Mouse (Mus musculus) midbrain, postnatal 0 days (tissue): ENCODE results near the gene Tns1. TPM values are rescaled to one million over a fixed set of nuclear protein-coding genes. Genes with fewer than 3 reads are reported as not detected.

Source experiments
- ATAC-seq: fragments of 200-750 bp; cut with Nextera tagmentation; 2 replicates; pipeline ENCODE4 v1.8.0; 2017; ENCODE audit warnings: moderate number of reproducible peaks, mild to moderate bottlenecking, moderate TSS enrichment, moderate library complexity; ENCODE audit not compliant: low FRiP score
- DNase-seq: peaks from one replicate; pipeline ENCODE4 v3.0.0-alpha.2; 2015; ENCODE audit warnings: low spot score
- H3K27ac ChIP-seq: fragments of 300-500 bp; sonication (generic); 2 replicates; pipeline ENCODE4 v1.5.1; 2014; ENCODE audit warnings: low read depth, mild to moderate bottlenecking, low read length, mixed read lengths
- H3K27me3 ChIP-seq: fragments of 300-500 bp; sonication (generic); 2 replicates; pipeline ENCODE4 v1.6.1; 2014; ENCODE audit warnings: low read length, control low read depth, mixed read lengths; ENCODE audit not compliant: insufficient read depth
- H3K36me3 ChIP-seq: fragments of 300-500 bp; sonication (generic); 2 replicates; pipeline ENCODE4 v1.6.1; 2014; ENCODE audit warnings: low read length, control low read depth, mixed read lengths; ENCODE audit not compliant: insufficient read depth
- H3K4me1 ChIP-seq: fragments of 300-500 bp; sonication (generic); 2 replicates; pipeline ENCODE4 v1.6.1; 2014; ENCODE audit warnings: mild to moderate bottlenecking, control low read depth, antibody characterized with exemption, low read length, mixed read lengths; ENCODE audit not compliant: insufficient read depth
- H3K4me2 ChIP-seq: fragments of 300-500 bp; sonication (generic); 2 replicates; pipeline ENCODE4 v1.6.1; 2014; ENCODE audit warnings: low read depth, mild to moderate bottlenecking, low read length, mixed read lengths; ENCODE audit not compliant: poor library complexity, severe bottlenecking
- H3K4me3 ChIP-seq: fragments of 300-500 bp; sonication (generic); 2 replicates; pipeline ENCODE4 v1.5.1; 2014; ENCODE audit warnings: low read depth, mild to moderate bottlenecking, low read length, moderate library complexity
- H3K9ac ChIP-seq: fragments of 300-500 bp; sonication (generic); replicated peaks from 2 replicates; pipeline ENCODE4 v1.6.1; 2014; ENCODE audit warnings: mild to moderate bottlenecking, low read length, moderate library complexity, mixed read lengths; ENCODE audit not compliant: poor library complexity, severe bottlenecking
- H3K9me3 ChIP-seq: fragments of 300-500 bp; sonication (generic); 2 replicates; pipeline ENCODE4 v1.6.1; 2016; ENCODE audit warnings: low read length, control low read depth
- CTCF ChIP-seq: IDR thresholded peaks from 2 replicates; pipeline ENCODE4 v1.5.1; 2016; ENCODE audit warnings: antibody characterized with exemption, mild to moderate bottlenecking
- WGBS: fragments of 180-500 bp; shearing (Covaris S2); extraction: QIAGEN DNeasy Blood & Tissue Kit; methylation state at CpG from one replicate; pipeline ENCODE4 v1.1.7; 2014; 5-methylcytosine and 5-hydroxymethylcytosine counted together
- polyA plus RNA-seq: library from polyadenylated mRNA; unstranded; fragments of >200 nt; fragmentation: Nextera tagmentation; extraction: Ambion mirVana; gene quantifications from 2 replicates; pipeline ENCODE4 v1.2.1, GENCODE M21; 2015
- total RNA-seq: library from RNA; depleted of rRNA; stranded (reverse); fragments of >200 nt; gene quantifications from 2 replicates; pipeline ENCODE4 v1.2.3, GENCODE M21; 2014

Gene Tns1
- total and polyA plus RNA-seq, 2 experiments from 2014 or later: 9.8 to 31.5 TPM

DNA sequence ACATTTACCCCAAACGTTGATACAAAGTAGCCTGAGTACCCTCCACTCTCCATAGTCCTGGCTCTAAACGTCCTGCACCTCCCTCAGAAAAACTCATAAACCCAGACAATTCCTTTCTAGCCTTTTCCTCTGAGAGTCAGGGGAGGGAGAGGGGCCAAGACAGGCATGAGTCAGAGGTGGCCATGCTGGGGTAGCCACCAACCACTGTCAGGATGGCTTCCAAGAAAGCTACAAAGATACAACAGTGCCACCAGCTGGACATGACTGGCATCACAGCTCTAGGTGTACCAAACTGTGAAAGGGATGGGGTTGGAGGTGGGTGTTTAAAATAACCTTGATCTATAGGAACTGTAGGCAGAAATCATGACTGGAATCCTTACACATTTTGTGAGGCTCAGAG, 128.0 kb downstream of the Tns1 start:
- Histone ChIP-seq H3K9me3 (no peaks in the 10 kb centered on the region), H3K4me2 (no peak overlapping the region), H3K4me3 (no peak overlapping the region), H3K36me3 (no peaks in the 10 kb centered on the region), H3K9ac (no peak overlapping the region), H3K4me1 (no peaks in the 10 kb centered on the region), H3K27ac (no peak overlapping the region), H3K27me3 (no peaks in the 10 kb centered on the region)
- WGBS: 58% methylated on average over 2 of the region's 2 CpGs
- DNase-seq: peak; percentile 72
- no peak for ATAC-seq
- TF ChIP-seq CTCF: peak; percentile 76

DNA sequence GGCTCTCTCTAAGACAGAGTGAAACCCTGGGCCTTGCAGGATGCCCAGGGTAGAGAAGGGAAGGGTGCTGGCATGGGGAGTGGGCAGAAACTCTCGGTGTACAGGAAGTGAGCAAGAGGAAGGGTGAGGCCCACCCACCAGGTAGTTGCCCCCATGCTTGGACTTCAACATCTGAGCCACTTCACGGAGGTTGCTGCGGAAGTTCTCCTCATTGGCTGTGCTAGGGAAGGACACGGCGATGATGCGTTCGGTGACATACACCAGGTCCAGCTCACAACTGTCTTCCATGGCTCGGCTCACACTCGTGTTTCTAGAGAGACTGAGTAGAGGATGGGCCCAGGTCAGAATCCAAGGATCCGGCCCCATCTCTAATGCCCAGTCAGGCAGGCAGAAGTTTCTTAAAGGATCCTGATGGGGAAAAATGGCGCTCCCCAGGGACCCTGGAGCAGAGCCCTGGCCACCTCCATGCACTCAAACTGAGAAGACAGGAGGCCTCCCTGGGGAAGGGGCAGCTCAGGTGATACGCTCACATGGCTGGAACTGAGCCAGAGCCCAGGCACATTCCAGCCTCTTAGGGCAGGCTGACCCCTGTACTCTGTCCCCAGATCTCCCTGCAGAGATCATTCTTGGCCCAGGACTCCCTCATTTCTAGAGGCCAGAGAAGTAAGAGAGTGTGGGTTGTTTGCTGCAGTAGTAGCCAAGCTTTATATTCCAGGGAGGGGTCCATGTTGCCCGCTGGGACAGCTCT, 129.0 kb downstream of the Tns1 start:
- DNase-seq: no peak
- WGBS: 87% methylated on average over 13 of the region's 13 CpGs
- H3K9me3 ChIP-seq: no peaks in the 10 kb centered on the region
- H3K4me3 ChIP-seq: no peak overlapping the region
- no peak for ATAC-seq
- TF ChIP-seq CTCF: no peak
- H3K9ac ChIP-seq: no peak overlapping the region
- no peaks in the 10 kb centered on the region for H3K4me1 ChIP-seq
- no peaks in the 10 kb centered on the region for H3K27me3 ChIP-seq
- no peak overlapping the region for H3K4me2 ChIP-seq
- no peaks in the 10 kb centered on the region for H3K36me3 ChIP-seq
- H3K27ac ChIP-seq: no peak overlapping the region

DNA sequence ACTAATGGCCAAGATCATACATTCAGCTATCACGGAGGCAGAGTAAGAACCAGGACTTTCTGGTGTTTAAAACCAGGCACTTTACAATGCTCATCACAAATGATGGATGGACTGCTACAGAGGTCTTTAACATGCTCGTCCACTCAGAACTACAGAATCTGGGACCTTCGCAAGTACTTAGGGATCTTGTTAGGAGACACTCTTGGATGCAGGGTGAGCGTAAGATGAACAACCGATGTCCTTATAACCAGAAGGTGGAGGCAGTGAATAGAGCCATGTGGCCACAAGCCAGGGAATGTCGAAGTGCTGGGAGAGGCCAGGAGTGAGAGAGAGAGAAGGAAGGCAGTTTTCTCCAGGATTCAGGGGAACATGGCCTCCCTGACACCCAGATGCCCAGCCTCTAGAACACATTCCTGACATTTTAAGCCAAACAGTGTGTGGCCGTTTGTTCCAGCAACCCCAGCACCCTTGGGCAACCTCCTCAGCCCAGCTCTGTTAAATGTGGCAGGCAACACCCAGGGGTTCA, 130.3 kb downstream of the Tns1 start:
- ATAC-seq: no peak
- H3K4me3 ChIP-seq: no peak overlapping the region
- no peak overlapping the region for H3K9ac ChIP-seq
- no peak for TF ChIP-seq CTCF
- no peak for DNase-seq
- H3K36me3 ChIP-seq: no peaks in the 10 kb centered on the region
- no peak overlapping the region for H3K4me2 ChIP-seq
- WGBS: 83% methylated on average over 7 of the region's 7 CpGs
- no peaks in the 10 kb centered on the region for H3K4me1 ChIP-seq
- no peaks in the 10 kb centered on the region for H3K9me3 ChIP-seq
- H3K27me3 ChIP-seq: no peaks in the 10 kb centered on the region
- no peak overlapping the region for H3K27ac ChIP-seq

DNA sequence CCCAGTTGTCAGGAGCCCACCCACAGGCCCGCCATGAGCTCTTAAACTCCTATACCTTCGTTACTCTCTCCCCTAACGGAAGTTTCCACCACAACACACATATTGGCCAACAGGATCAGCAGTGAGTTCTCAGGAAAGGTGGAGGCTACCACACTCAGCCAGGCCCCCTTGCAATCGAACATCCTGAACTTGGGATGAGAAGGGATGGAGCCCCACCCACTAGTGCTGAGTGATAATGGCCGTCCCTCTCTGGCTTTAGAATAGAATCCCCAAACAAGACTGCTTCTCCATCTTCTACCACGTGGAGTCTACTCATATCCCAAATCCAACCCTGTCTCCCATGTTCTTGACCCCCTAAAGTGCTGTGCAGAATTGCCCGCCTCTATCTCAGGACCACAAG, 131.0 kb downstream of the Tns1 start:
- no peaks in the 10 kb centered on the region for H3K4me1 ChIP-seq
- no peak overlapping the region for H3K9ac ChIP-seq
- TF ChIP-seq CTCF: no peak
- H3K4me2 ChIP-seq: no peak overlapping the region
- H3K36me3 ChIP-seq: no peaks in the 10 kb centered on the region
- 83% methylated on average over 7 of the region's 7 CpGs for WGBS
- H3K27me3 ChIP-seq: no peaks in the 10 kb centered on the region
- H3K4me3 ChIP-seq: no peak overlapping the region
- no peak for ATAC-seq
- no peak for DNase-seq
- H3K27ac ChIP-seq: no peak overlapping the region
- no peaks in the 10 kb centered on the region for H3K9me3 ChIP-seq

DNA sequence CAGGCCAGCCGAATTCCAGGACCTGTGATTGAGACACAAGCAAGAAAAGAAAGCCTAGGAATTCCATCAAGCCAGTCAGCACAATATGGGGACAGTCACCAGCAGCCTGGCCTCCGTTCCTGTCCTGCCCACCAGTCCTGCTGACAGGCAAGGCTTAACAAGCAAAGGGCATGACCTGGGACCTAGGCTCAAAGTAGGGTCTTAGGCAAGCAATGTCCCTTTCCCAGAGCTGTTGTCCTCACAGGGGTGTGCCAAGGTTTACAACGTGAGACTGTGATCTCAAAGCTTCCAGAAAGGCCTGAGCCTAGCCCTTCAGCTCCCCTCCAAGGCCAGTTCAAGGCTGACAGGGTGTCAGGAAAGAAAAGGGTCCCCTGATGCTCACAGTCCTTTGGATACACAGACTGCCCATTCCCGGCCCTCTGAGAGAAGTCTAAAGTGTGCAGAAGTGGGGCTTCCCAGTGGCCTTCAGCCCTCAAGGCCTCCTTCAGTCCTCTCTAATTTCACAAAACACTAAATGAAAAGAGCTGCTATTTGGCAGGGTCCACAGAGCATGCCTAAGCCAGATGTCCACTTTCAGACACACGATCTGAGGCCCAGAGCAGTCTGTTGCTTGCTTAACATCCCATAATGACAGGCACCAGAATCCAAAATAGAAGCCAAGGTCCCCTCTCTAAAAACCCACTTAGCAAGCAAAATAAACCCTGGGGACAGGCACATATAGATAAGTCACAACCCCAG, 131.9 kb downstream of the Tns1 start:
- H3K27ac ChIP-seq: no peak overlapping the region

DNA sequence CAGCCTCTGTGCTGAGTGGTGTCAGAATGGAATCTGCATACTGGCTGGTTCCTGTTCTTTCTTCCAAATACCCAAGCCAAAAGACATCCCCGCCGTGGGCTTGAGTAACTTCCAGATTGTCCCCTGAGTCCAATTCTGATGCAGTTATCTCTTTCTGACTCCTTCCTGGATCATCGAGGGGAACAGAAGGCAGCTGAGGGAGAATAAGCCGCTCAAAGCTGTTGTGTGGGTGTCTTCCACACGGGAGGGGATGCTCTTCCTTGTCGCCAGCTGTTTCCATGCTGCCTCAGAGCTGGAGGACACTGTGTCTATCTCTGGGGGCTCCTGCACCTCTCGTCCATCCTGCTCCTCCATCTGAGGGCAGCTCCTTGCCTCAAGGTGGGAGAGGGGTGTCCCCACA, 133.0 kb downstream of the Tns1 start:
- no peak for TF ChIP-seq CTCF
- WGBS: 68% methylated on average over 7 of the region's 7 CpGs
- H3K9ac ChIP-seq: no peak overlapping the region
- H3K4me2 ChIP-seq: no peak overlapping the region
- no peaks in the 10 kb centered on the region for H3K27me3 ChIP-seq
- ATAC-seq (no peak), DNase-seq (no peak)
- H3K9me3 ChIP-seq: no peaks in the 10 kb centered on the region
- no peaks in the 10 kb centered on the region for H3K4me1 ChIP-seq
- H3K27ac ChIP-seq: no peak overlapping the region
- no peak overlapping the region for H3K4me3 ChIP-seq
- no peaks in the 10 kb centered on the region for H3K36me3 ChIP-seq

More for the DNA sequence above, 131.9 kb downstream of the Tns1 start:
- TF ChIP-seq CTCF: no peak
- no peak for DNase-seq
- no peak for ATAC-seq
- Histone ChIP-seq H3K9me3 (no peaks in the 10 kb centered on the region), H3K4me3 (no peak overlapping the region), H3K9ac (no peak overlapping the region), H3K27me3 (no peaks in the 10 kb centered on the region), H3K4me1 (no peaks in the 10 kb centered on the region), H3K4me2 (no peak overlapping the region), H3K36me3 (no peaks in the 10 kb centered on the region)
- WGBS: 61% methylated on average over 5 of the region's 5 CpGs
